Mouse (Mus musculus) E14TG2a.4 (cell line): Measurements from ENCODE around the gene Pycr1.

Source experiments
- CTCF ChIP-seq: conservative IDR thresholded peaks from 2 replicates; pipeline ENCODE4 v1.5.1; 2014; ENCODE audit warnings: low read length
- NANOG ChIP-seq: IDR thresholded peaks from 2 replicates; pipeline ENCODE4 v1.6.1; 2014; ENCODE audit warnings: borderline replicate concordance, low read length, mixed read lengths
- POU5F1 ChIP-seq: IDR thresholded peaks from 2 replicates; pipeline ENCODE4 v1.6.1; 2014; ENCODE audit warnings: low read length, borderline replicate concordance

GRCm38 (mm10) chr11:120629341-120629730, 14.2 kb downstream of the Pycr1 start:
- TF ChIP-seq CTCF (no peak), NANOG (no peak), POU5F1 (no peak)
